Mouse (Mus musculus): Measurements from ENCODE around the gene Evx1. TPM values are rescaled to one million over a fixed set of nuclear protein-coding genes. Genes with fewer than 3 reads are reported as not detected.

Gene Evx1
- polyA plus RNA-seq, 1 experiment from 2014 or later: 0.70 TPM

- ATAC-seq (ENCODE audit: low read depth): peak; percentile 89
- Histone ChIP-seq H3K9ac (replicated peaks; ENCODE audit: low read depth, low read length) (0 out of 2 replicates have a peak overlapping the region, but pooled peaks have one; percentile 25), H3K4me1 (ENCODE audit: control insufficient read depth, insufficient read depth, low read length) (no peaks in the 10 kb centered on the region; the same call in 1 of the 2 replicates), H3K4me3 (ENCODE audit: low read depth, low read length) (peak overlapping the region; percentile 36), H3K4me2 (ENCODE audit: low read depth, low read length) (peak overlapping the region; percentile 75), H3K27ac (ENCODE audit: low read depth, low read length) (no peak overlapping the region), H3K27me3 (ENCODE audit: control insufficient read depth, insufficient read depth, low read length) (peaks cover 40% of the 10 kb centered on the region), H3K9me3 (ENCODE audit: control insufficient read depth, low read length) (no peaks in the 10 kb centered on the region), H3K36me3 (ENCODE audit: control insufficient read depth, insufficient read depth, low read length) (no peaks in the 10 kb centered on the region)
- under 1% methylated on average over 30 of the region's 30 CpGs for WGBS
Measured at GRCm38 (mm10) chr6:52305877-52306389, 7.4 kb upstream of the Evx1 start.

GRCm38 (mm10) chr6:52309766-52310165 is 3.5 kb upstream of the Evx1 start:
- Histone ChIP-seq H3K27ac (ENCODE audit: low read depth, low read length) (no peak overlapping the region), H3K4me1 (ENCODE audit: control insufficient read depth, insufficient read depth, low read length) (no peaks in the 10 kb centered on the region; the same call in 1 of the 2 replicates), H3K36me3 (ENCODE audit: control insufficient read depth, insufficient read depth, low read length) (no peaks in the 10 kb centered on the region), H3K27me3 (ENCODE audit: control insufficient read depth, insufficient read depth, low read length) (peaks cover 56% of the 10 kb centered on the region), H3K4me2 (ENCODE audit: low read depth, low read length) (no peak overlapping the region), H3K9ac (replicated peaks; ENCODE audit: low read depth, low read length) (no peak overlapping the region), H3K4me3 (ENCODE audit: low read depth, low read length) (no peak overlapping the region), H3K9me3 (ENCODE audit: control insufficient read depth, low read length) (no peaks in the 10 kb centered on the region)
- ATAC-seq (ENCODE audit: low read depth): no peak
- 37% methylated on average over 10 of the region's 10 CpGs for WGBS

GRCm38 (mm10) chr6:52310366-52310765 is 2.9 kb upstream of the Evx1 start:
- Histone ChIP-seq H3K4me3 (ENCODE audit: low read depth, low read length) (peak overlapping the region; percentile 3; the same call in 1 of the 2 replicates), H3K9ac (replicated peaks; ENCODE audit: low read depth, low read length) (no peak overlapping the region), H3K36me3 (ENCODE audit: control insufficient read depth, insufficient read depth, low read length) (no peaks in the 10 kb centered on the region), H3K27ac (ENCODE audit: low read depth, low read length) (no peak overlapping the region), H3K4me1 (ENCODE audit: control insufficient read depth, insufficient read depth, low read length) (no peaks in the 10 kb centered on the region; the same call in 1 of the 2 replicates), H3K4me2 (ENCODE audit: low read depth, low read length) (no peak overlapping the region), H3K27me3 (ENCODE audit: control insufficient read depth, insufficient read depth, low read length) (peaks cover 62% of the 10 kb centered on the region), H3K9me3 (ENCODE audit: control insufficient read depth, low read length) (no peaks in the 10 kb centered on the region)
- 2% methylated on average over 24 of the region's 24 CpGs for WGBS
- no peak for ATAC-seq (ENCODE audit: low read depth)

GRCm38 (mm10) chr6:52311661-52312557 is 1.4 kb upstream of the Evx1 start:
- Histone ChIP-seq H3K9ac (replicated peaks; ENCODE audit: low read depth, low read length) (no peak overlapping the region), H3K4me3 (ENCODE audit: low read depth, low read length) (no peak overlapping the region), H3K9me3 (ENCODE audit: control insufficient read depth, low read length) (no peaks in the 10 kb centered on the region), H3K4me1 (ENCODE audit: control insufficient read depth, insufficient read depth, low read length) (0 out of 2 replicates have a peak, but pooled peaks cover 5% of the 10 kb centered on the region), H3K27ac (ENCODE audit: low read depth, low read length) (no peak overlapping the region), H3K36me3 (ENCODE audit: control insufficient read depth, insufficient read depth, low read length) (no peaks in the 10 kb centered on the region), H3K4me2 (ENCODE audit: low read depth, low read length) (no peak overlapping the region), H3K27me3 (ENCODE audit: control insufficient read depth, insufficient read depth, low read length) (peaks cover 62% of the 10 kb centered on the region)
- 14% methylated on average over 6 of the region's 6 CpGs for WGBS
- ATAC-seq (ENCODE audit: low read depth): no peak

- Histone ChIP-seq H3K4me2 (ENCODE audit: low read depth, low read length) (no peak overlapping the region), H3K36me3 (ENCODE audit: control insufficient read depth, insufficient read depth, low read length) (no peaks in the 10 kb centered on the region), H3K4me1 (ENCODE audit: control insufficient read depth, insufficient read depth, low read length) (0 out of 2 replicates have a peak, but pooled peaks cover 5% of the 10 kb centered on the region), H3K9ac (replicated peaks; ENCODE audit: low read depth, low read length) (no peak overlapping the region), H3K4me3 (ENCODE audit: low read depth, low read length) (no peak overlapping the region), H3K9me3 (ENCODE audit: control insufficient read depth, low read length) (no peaks in the 10 kb centered on the region), H3K27ac (ENCODE audit: low read depth, low read length) (no peak overlapping the region), H3K27me3 (ENCODE audit: control insufficient read depth, insufficient read depth, low read length) (peaks cover 62% of the 10 kb centered on the region)
- WGBS: 5% methylated on average over 8 of the region's 8 CpGs
- no peak for ATAC-seq (ENCODE audit: low read depth)
Measured at GRCm38 (mm10) chr6:52312558-52312915, 761 bp upstream of the Evx1 start.

GRCm38 (mm10) chr6:52314304-52315100 is 1.2 kb downstream of the Evx1 start:
- peaks cover 60% of the 10 kb centered on the region for H3K27me3 ChIP-seq (ENCODE audit: control insufficient read depth, insufficient read depth, low read length)
- no peaks in the 10 kb centered on the region for H3K9me3 ChIP-seq (ENCODE audit: control insufficient read depth, low read length)
- H3K4me1 ChIP-seq (ENCODE audit: control insufficient read depth, insufficient read depth, low read length): 0 out of 2 replicates have a peak, but pooled peaks cover 5% of the 10 kb centered on the region
- no peak for ATAC-seq (ENCODE audit: low read depth)
- H3K4me2 ChIP-seq (ENCODE audit: low read depth, low read length): no peak overlapping the region
- H3K4me3 ChIP-seq (ENCODE audit: low read depth, low read length): no peak overlapping the region
- H3K36me3 ChIP-seq (ENCODE audit: control insufficient read depth, insufficient read depth, low read length): no peaks in the 10 kb centered on the region
- H3K27ac ChIP-seq (ENCODE audit: low read depth, low read length): no peak overlapping the region
- under 1% methylated on average over 27 of the region's 27 CpGs for WGBS
- no peak overlapping the region for H3K9ac ChIP-seq (replicated peaks; ENCODE audit: low read depth, low read length)

- H3K4me1 ChIP-seq (ENCODE audit: control insufficient read depth, insufficient read depth, low read length): 0 out of 2 replicates have a peak, but pooled peaks cover 5% of the 10 kb centered on the region
- no peaks in the 10 kb centered on the region for H3K36me3 ChIP-seq (ENCODE audit: control insufficient read depth, insufficient read depth, low read length)
- ATAC-seq (ENCODE audit: low read depth): no peak
- H3K4me3 ChIP-seq (ENCODE audit: low read depth, low read length): no peak overlapping the region
- WGBS: 4% methylated on average over 27 of the region's 27 CpGs
- H3K27ac ChIP-seq (ENCODE audit: low read depth, low read length): no peak overlapping the region
- no peaks in the 10 kb centered on the region for H3K9me3 ChIP-seq (ENCODE audit: control insufficient read depth, low read length)
- H3K9ac ChIP-seq (replicated peaks; ENCODE audit: low read depth, low read length): 0 out of 2 replicates have a peak overlapping the region, but pooled peaks have one; percentile 21
- H3K27me3 ChIP-seq (ENCODE audit: control insufficient read depth, insufficient read depth, low read length): peaks cover 69% of the 10 kb centered on the region
- no peak overlapping the region; the same call in 1 of the 2 replicates for H3K4me2 ChIP-seq (ENCODE audit: low read depth, low read length)
Measured at GRCm38 (mm10) chr6:52315441-52316412, 2.4 kb downstream of the Evx1 start.

Measured in neural tube, embryonic 14.5 days (tissue).